Mouse (Mus musculus) kidney, embryonic 14.5 days (tissue): Measurements from ENCODE around the gene Ddx42. TPM values are rescaled to one million over a fixed set of nuclear protein-coding genes. Genes with fewer than 3 reads are reported as not detected.

Experiments used
- ATAC-seq: fragments of 200-750 bp; cut with Nextera tagmentation; 2 replicates; pipeline ENCODE4 v1.8.0; 2017; ENCODE audit warnings: moderate number of reproducible peaks, mild to moderate bottlenecking, moderate TSS enrichment, moderate library complexity; ENCODE audit not compliant: low FRiP score, low TSS enrichment
- H3K27ac ChIP-seq: fragments of 300-500 bp; sonication (generic); 2 replicates; pipeline ENCODE4 v1.5.1; 2014; ENCODE audit warnings: low read depth, mild to moderate bottlenecking, low read length, moderate library complexity, mixed read lengths
- H3K27me3 ChIP-seq: fragments of 300-500 bp; sonication (generic); 2 replicates; pipeline ENCODE4 v1.6.1; 2014; ENCODE audit warnings: mild to moderate bottlenecking, low read length; ENCODE audit not compliant: control insufficient read depth, insufficient read depth
- H3K36me3 ChIP-seq: fragments of 300-500 bp; sonication (generic); 2 replicates; pipeline ENCODE4 v1.6.1; 2014; ENCODE audit warnings: low read length, mixed read lengths; ENCODE audit not compliant: control insufficient read depth, insufficient read depth
- H3K4me1 ChIP-seq: fragments of 300-500 bp; sonication (generic); 2 replicates; pipeline ENCODE4 v1.6.1; 2014; ENCODE audit warnings: low read length, mixed read lengths; ENCODE audit not compliant: control insufficient read depth, insufficient read depth
- H3K4me2 ChIP-seq: fragments of 300-500 bp; sonication (generic); replicated peaks from 2 replicates; pipeline ENCODE4 v1.6.1; 2014; ENCODE audit warnings: low read depth, mild to moderate bottlenecking, low read length
- H3K4me3 ChIP-seq: fragments of 300-500 bp; sonication (generic); 2 replicates; pipeline ENCODE4 v1.5.1; 2014; ENCODE audit warnings: mild to moderate bottlenecking, low read length
- H3K9ac ChIP-seq: fragments of 300-500 bp; sonication (generic); 2 replicates; pipeline ENCODE4 v1.6.1; 2014; ENCODE audit warnings: low read depth, mild to moderate bottlenecking, low read length, moderate library complexity
- H3K9me3 ChIP-seq: fragments of 300-500 bp; sonication (generic); 2 replicates; pipeline ENCODE4 v1.6.1; 2016; ENCODE audit warnings: low read length; ENCODE audit not compliant: control insufficient read depth
- WGBS: fragments of 180-500 bp; shearing (Covaris S2); extraction: QIAGEN DNeasy Blood & Tissue Kit; methylation state at CpG from one replicate; pipeline ENCODE4 v1.1.7; 2014; 5-methylcytosine and 5-hydroxymethylcytosine counted together
- polyA plus RNA-seq: library from polyadenylated mRNA; unstranded; fragments of >200 nt; fragmentation: Nextera tagmentation; extraction: Ambion mirVana; gene quantifications from 2 replicates; pipeline ENCODE4 v1.2.1, GENCODE M21; 2014

Ddx42 gene
- polyA plus RNA-seq, 1 experiment from 2014 or later = 71.8 TPM

GRCm38 (mm10) chr11:106290376-106290775 is 73.7 kb downstream of the Ddx42 start:
- Histone ChIP-seq H3K4me1 (no peaks in the 10 kb centered on the region), H3K4me3 (no peak overlapping the region), H3K27ac (no peak overlapping the region), H3K36me3 (no peaks in the 10 kb centered on the region), H3K27me3 (no peaks in the 10 kb centered on the region), H3K9me3 (no peaks in the 10 kb centered on the region), H3K4me2 (no peak overlapping the region), H3K9ac (no peak overlapping the region)
- 87% methylated on average over 5 of the region's 5 CpGs for WGBS
- ATAC-seq = no peak

GRCm38 (mm10) chr11:106291861-106292260 is 75.1 kb downstream of the Ddx42 start:
- H3K4me3 ChIP-seq = no peak overlapping the region
- no peaks in the 10 kb centered on the region for H3K4me1 ChIP-seq
- H3K27ac ChIP-seq = no peak overlapping the region
- no peak for ATAC-seq
- H3K9me3 ChIP-seq = no peaks in the 10 kb centered on the region
- WGBS = 89% methylated on average over 2 of the region's 2 CpGs
- H3K27me3 ChIP-seq = no peaks in the 10 kb centered on the region
- no peak overlapping the region for H3K4me2 ChIP-seq
- H3K9ac ChIP-seq = no peak overlapping the region
- no peaks in the 10 kb centered on the region for H3K36me3 ChIP-seq

Other genes with a start within 250 kb of the Ddx42 start
- gene Ace, start 249.0 kb upstream of the Ddx42 start, polyA plus RNA-seq = 1.4 and 4.8 TPM in 2 replicates
- not detected in 2 replicates for gene Ace3, start 222.3 kb upstream of the Ddx42 start, polyA plus RNA-seq
- gene Kcnh6, start 208.8 kb upstream of the Ddx42 start, polyA plus RNA-seq = 0.10 and 0.14 TPM in 2 replicates
- gene Dcaf7, start 180.1 kb upstream of the Ddx42 start, polyA plus RNA-seq = 43.7 and 68.8 TPM in 2 replicates
- gene Taco1, start 150.9 kb upstream of the Ddx42 start, polyA plus RNA-seq = 10.3 and 11.3 TPM in 2 replicates
- gene Map3k3, start 132.3 kb upstream of the Ddx42 start, polyA plus RNA-seq = 23.2 and 25.7 TPM in 2 replicates
- not detected in 2 replicates for gene Gm10840, start 56.1 kb upstream of the Ddx42 start, polyA plus RNA-seq
- gene Limd2, start 56.1 kb upstream of the Ddx42 start, polyA plus RNA-seq = 216 and 266 TPM in 2 replicates
- 29.1 and 33.5 TPM in 2 replicates for gene Strada, start 14.8 kb upstream of the Ddx42 start, polyA plus RNA-seq
- 39.3 and 60.3 TPM in 2 replicates for gene Ccdc47, start 582 bp upstream of the Ddx42 start, polyA plus RNA-seq
- 39.1 and 72.1 TPM in 2 replicates for gene Ftsj3, start 39.2 kb downstream of the Ddx42 start, polyA plus RNA-seq
- gene Psmc5, start 39.2 kb downstream of the Ddx42 start, polyA plus RNA-seq = 303 and 334 TPM in 2 replicates
- 54.9 and 78.6 TPM in 2 replicates for gene Smarcd2, start 56.0 kb downstream of the Ddx42 start, polyA plus RNA-seq
- gene Tcam1, start 59.7 kb downstream of the Ddx42 start, polyA plus RNA-seq = 0.81 and 1.2 TPM in 2 replicates
- not detected in 2 replicates for gene Gh, start 84.9 kb downstream of the Ddx42 start, polyA plus RNA-seq
- gene Cd79b, start 97.8 kb downstream of the Ddx42 start, polyA plus RNA-seq = 7.3 and 7.4 TPM in 2 replicates
- gene Scn4a, start 136.4 kb downstream of the Ddx42 start, polyA plus RNA-seq = 0.29 and 0.35 TPM in 2 replicates
- 0.46 and 0.49 TPM in 2 replicates for gene Prr29, start 148.5 kb downstream of the Ddx42 start, polyA plus RNA-seq
- 65.4 and 76.2 TPM in 2 replicates for gene Icam2, start 171.1 kb downstream of the Ddx42 start, polyA plus RNA-seq